Mouse (Mus musculus): ENCODE results near the gene Abca2.

DNA sequence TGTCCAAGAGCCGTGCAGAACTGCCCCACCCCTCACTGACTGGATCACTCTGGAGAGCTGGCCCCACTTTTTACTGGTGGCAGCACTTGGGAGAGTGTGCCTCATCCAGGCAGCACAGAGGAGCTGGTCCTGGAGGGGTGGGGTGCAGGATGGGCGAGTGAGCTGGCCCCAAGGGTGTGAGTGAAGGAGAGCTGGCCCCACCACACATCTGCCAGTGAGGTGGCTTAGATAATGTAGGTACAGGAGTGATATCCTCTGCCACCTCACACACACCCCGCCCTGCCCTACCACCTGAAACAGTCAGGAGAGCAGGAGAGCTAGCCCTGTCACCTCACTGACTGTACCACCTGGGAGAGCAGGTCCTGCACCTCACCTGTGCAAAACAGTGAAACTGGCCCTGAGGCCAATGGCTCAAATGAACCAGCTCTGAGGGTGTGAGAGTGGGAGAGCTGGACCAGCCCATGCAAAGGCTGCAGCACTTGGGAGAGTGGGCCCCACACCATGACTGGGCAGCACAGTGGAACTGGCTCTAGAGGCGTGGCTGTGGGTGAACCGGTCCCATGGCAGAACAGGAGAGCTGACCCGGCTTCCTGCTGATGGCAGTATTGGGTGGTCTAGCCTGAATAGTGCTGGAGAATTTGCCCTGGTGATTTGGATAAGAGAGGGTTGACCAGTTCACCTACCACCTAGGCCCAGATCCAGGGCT is 59.6 kb downstream of the Abca2 start:
- no peak for TF ChIP-seq CTCF (conservative IDR thresholded peaks at IDR 0.05; ENCODE audit: insufficient read depth, insufficient read length, low read depth, low read length)
- no peak for TF ChIP-seq POLR2A (IDR thresholded peaks at IDR 0.05; ENCODE audit: low read depth, low read length)

Measured in kidney, adult 2 months (tissue).